Mouse (Mus musculus): ENCODE measurements at regions not wholly inside any gene's neighbourhood (a gene's known extent, or its start where the extent isn't known, plus 50 kb on each side); places are given as distances from the start of the nearest gene placed in this dataset.

- no peak overlapping the region for H3K9ac ChIP-seq
- 61% methylated on average over 4 of the region's 4 CpGs for WGBS (ENCODE audit: insufficient replicate concordance)
- H3K4me1 ChIP-seq (replicated peaks): no peaks in the 10 kb centered on the region
- H3K36me3 ChIP-seq (replicated peaks): no peaks in the 10 kb centered on the region
- H3K4me2 ChIP-seq: no peak overlapping the region
- 0 out of 2 replicates have a peak, but pooled peaks cover 3% of the 10 kb centered on the region for H3K9me3 ChIP-seq (replicated peaks)
- H3K27me3 ChIP-seq: peaks cover 39% of the 10 kb centered on the region
- no peak overlapping the region for H3K4me3 ChIP-seq (replicated peaks)
- no peak for ATAC-seq (ENCODE audit: insufficient read depth)
- no peak overlapping the region for H3K27ac ChIP-seq (replicated peaks)
These were observed 82.2 kb downstream of the Syf2 start for GRCm38 (mm10) chr4:135012945-135013344.

GRCm38 (mm10) chr4:135013932-135014331 is 83.2 kb downstream of the Syf2 start:
- WGBS (ENCODE audit: insufficient replicate concordance): 48% methylated on average over 2 of the region's 2 CpGs
- Histone ChIP-seq H3K27me3 (peaks cover 45% of the 10 kb centered on the region), H3K36me3 (replicated peaks) (no peaks in the 10 kb centered on the region)

GRCm38 (mm10) chr4:135018018-135018417 is 87.3 kb downstream of the Syf2 start:
- Histone ChIP-seq H3K4me3 (replicated peaks) (no peak overlapping the region), H3K36me3 (replicated peaks) (no peaks in the 10 kb centered on the region), H3K27ac (replicated peaks) (no peak overlapping the region), H3K27me3 (peaks cover 40% of the 10 kb centered on the region), H3K4me2 (no peak overlapping the region), H3K9me3 (replicated peaks) (no peaks in the 10 kb centered on the region), H3K4me1 (replicated peaks) (peaks cover 12% of the 10 kb centered on the region; the same call in 1 of the 2 replicates), H3K9ac (no peak overlapping the region)
- WGBS (ENCODE audit: insufficient replicate concordance): 5% methylated on average over 8 of the region's 8 CpGs
- no peak for ATAC-seq (ENCODE audit: insufficient read depth)

More at GRCm38 (mm10) chr4:135013932-135014331, 83.2 kb downstream of the Syf2 start:
- Histone ChIP-seq H3K9ac (no peak overlapping the region), H3K4me3 (replicated peaks) (no peak overlapping the region), H3K4me1 (replicated peaks) (no peaks in the 10 kb centered on the region), H3K27ac (replicated peaks) (no peak overlapping the region), H3K9me3 (replicated peaks) (0 out of 2 replicates have a peak, but pooled peaks cover 3% of the 10 kb centered on the region), H3K4me2 (no peak overlapping the region)
- ATAC-seq (ENCODE audit: insufficient read depth): no peak

- no peak overlapping the region for H3K4me3 ChIP-seq (replicated peaks)
- ATAC-seq (ENCODE audit: insufficient read depth): no peak
These were observed 88.4 kb downstream of the Syf2 start for GRCm38 (mm10) chr4:135019120-135019519.

GRCm38 (mm10) chr4:135020262-135020991 is 89.7 kb downstream of the Syf2 start:
- Histone ChIP-seq H3K36me3 (replicated peaks) (no peaks in the 10 kb centered on the region), H3K4me2 (no peak overlapping the region), H3K27ac (replicated peaks) (no peak overlapping the region), H3K4me3 (replicated peaks) (no peak overlapping the region), H3K4me1 (replicated peaks) (peaks cover 12% of the 10 kb centered on the region; the same call in 1 of the 2 replicates), H3K9ac (no peak overlapping the region), H3K27me3 (peaks cover 38% of the 10 kb centered on the region), H3K9me3 (replicated peaks) (no peaks in the 10 kb centered on the region)
- no peak for ATAC-seq (ENCODE audit: insufficient read depth)
- WGBS (ENCODE audit: insufficient replicate concordance): 53% methylated on average over 8 of the region's 8 CpGs

More at GRCm38 (mm10) chr4:135019120-135019519, 88.4 kb downstream of the Syf2 start:
- no peak overlapping the region for H3K4me2 ChIP-seq
- H3K9ac ChIP-seq: no peak overlapping the region
- H3K9me3 ChIP-seq (replicated peaks): no peaks in the 10 kb centered on the region
- peaks cover 12% of the 10 kb centered on the region; the same call in 1 of the 2 replicates for H3K4me1 ChIP-seq (replicated peaks)
- H3K27me3 ChIP-seq: peaks cover 38% of the 10 kb centered on the region
- no peaks in the 10 kb centered on the region for H3K36me3 ChIP-seq (replicated peaks)
- H3K27ac ChIP-seq (replicated peaks): no peak overlapping the region
- 50% methylated on average over 2 of the region's 2 CpGs for WGBS (ENCODE audit: insufficient replicate concordance)

- Histone ChIP-seq H3K36me3 (replicated peaks) (no peaks in the 10 kb centered on the region), H3K4me1 (replicated peaks) (peaks cover 12% of the 10 kb centered on the region; the same call in 1 of the 2 replicates), H3K4me3 (replicated peaks) (no peak overlapping the region), H3K27me3 (peaks cover 57% of the 10 kb centered on the region), H3K9me3 (replicated peaks) (no peaks in the 10 kb centered on the region), H3K4me2 (no peak overlapping the region), H3K27ac (replicated peaks) (no peak overlapping the region), H3K9ac (no peak overlapping the region)
- WGBS (ENCODE audit: insufficient replicate concordance): 80% methylated on average over 5 of the region's 5 CpGs
- ATAC-seq (ENCODE audit: insufficient read depth): no peak
These were observed 92.5 kb downstream of the Syf2 start for GRCm38 (mm10) chr4:135023200-135023599.

- Histone ChIP-seq H3K9ac (no peak overlapping the region), H3K36me3 (replicated peaks) (no peaks in the 10 kb centered on the region), H3K4me3 (replicated peaks) (no peak overlapping the region), H3K27me3 (peaks cover 64% of the 10 kb centered on the region), H3K27ac (replicated peaks) (no peak overlapping the region), H3K4me1 (replicated peaks) (no peaks in the 10 kb centered on the region), H3K9me3 (replicated peaks) (no peaks in the 10 kb centered on the region), H3K4me2 (no peak overlapping the region)
- WGBS (ENCODE audit: insufficient replicate concordance): 29% methylated on average over 18 of the region's 18 CpGs
- ATAC-seq (ENCODE audit: insufficient read depth): no peak
These were observed 94.7 kb upstream of the Runx3 start for GRCm38 (mm10) chr4:135025802-135026201.

GRCm38 (mm10) chr4:135027136-135027535 is 93.3 kb upstream of the Runx3 start:
- H3K27ac ChIP-seq (replicated peaks): no peak overlapping the region
- H3K4me2 ChIP-seq: no peak overlapping the region
- no peak overlapping the region for H3K9ac ChIP-seq
- H3K27me3 ChIP-seq: peaks cover 73% of the 10 kb centered on the region
- ATAC-seq (ENCODE audit: insufficient read depth): no peak
- 59% methylated on average over 8 of the region's 8 CpGs for WGBS (ENCODE audit: insufficient replicate concordance)
- no peaks in the 10 kb centered on the region for H3K9me3 ChIP-seq (replicated peaks)
- no peak overlapping the region for H3K4me3 ChIP-seq (replicated peaks)
- no peaks in the 10 kb centered on the region for H3K4me1 ChIP-seq (replicated peaks)
- no peaks in the 10 kb centered on the region for H3K36me3 ChIP-seq (replicated peaks)

GRCm38 (mm10) chr4:135029723-135030122 is 90.7 kb upstream of the Runx3 start:
- H3K27ac ChIP-seq (replicated peaks): no peak overlapping the region
- H3K9me3 ChIP-seq (replicated peaks): no peaks in the 10 kb centered on the region
- no peak for ATAC-seq (ENCODE audit: insufficient read depth)
- H3K4me3 ChIP-seq (replicated peaks): no peak overlapping the region
- 24% methylated on average over 2 of the region's 2 CpGs for WGBS (ENCODE audit: insufficient replicate concordance)
- no peaks in the 10 kb centered on the region for H3K36me3 ChIP-seq (replicated peaks)
- no peaks in the 10 kb centered on the region for H3K4me1 ChIP-seq (replicated peaks)
- H3K9ac ChIP-seq: no peak overlapping the region
- peaks cover 74% of the 10 kb centered on the region for H3K27me3 ChIP-seq
- no peak overlapping the region for H3K4me2 ChIP-seq

GRCm38 (mm10) chr4:135032461-135032860 is 88.0 kb upstream of the Runx3 start:
- Histone ChIP-seq H3K4me2 (no peak overlapping the region), H3K4me3 (replicated peaks) (no peak overlapping the region), H3K4me1 (replicated peaks) (no peaks in the 10 kb centered on the region), H3K9me3 (replicated peaks) (no peaks in the 10 kb centered on the region), H3K36me3 (replicated peaks) (no peaks in the 10 kb centered on the region), H3K9ac (no peak overlapping the region), H3K27ac (replicated peaks) (no peak overlapping the region), H3K27me3 (peaks cover 46% of the 10 kb centered on the region)
- no peak for ATAC-seq (ENCODE audit: insufficient read depth)
- 43% methylated on average over 9 of the region's 9 CpGs for WGBS (ENCODE audit: insufficient replicate concordance)

GRCm38 (mm10) chr4:135033302-135033701 is 87.2 kb upstream of the Runx3 start:
- H3K36me3 ChIP-seq (replicated peaks): no peaks in the 10 kb centered on the region
- no peak for ATAC-seq (ENCODE audit: insufficient read depth)
- no peak overlapping the region for H3K4me2 ChIP-seq
- WGBS (ENCODE audit: insufficient replicate concordance): 68% methylated on average over 8 of the region's 8 CpGs
- H3K27me3 ChIP-seq: peaks cover 38% of the 10 kb centered on the region; the same call in 1 of the 2 replicates
- no peaks in the 10 kb centered on the region for H3K9me3 ChIP-seq (replicated peaks)
- no peak overlapping the region for H3K9ac ChIP-seq
- H3K4me3 ChIP-seq (replicated peaks): no peak overlapping the region
- no peak overlapping the region for H3K27ac ChIP-seq (replicated peaks)
- no peaks in the 10 kb centered on the region for H3K4me1 ChIP-seq (replicated peaks)

All from liver, embryonic 15.5 days (tissue).